Mouse (Mus musculus) spleen, adult 12 weeks (tissue): ENCODE results near the gene Vmn1r222.
"Not testable (repeated sequence)": the region's sequence is repeated elsewhere in the genome, so short reads cannot be mapped to it uniquely, and the experiment has no call there.

ENCODE experiments used
- DNase-seq: peaks from one replicate; pipeline ENCODE4 v3.0.0; 2022; ENCODE audit warnings: low spot score

The Vmn1r222 gene

GRCm38 (mm10) chr13:23235847-23236246 is at the start of gene Vmn1r222:
Gene Vmn1r222, minus strand, starts transcription at chr13:23235947.
- DNase-seq = not testable (repeated sequence)

GRCm38 (mm10) chr13:23285191-23285920 is 49.6 kb upstream of the Vmn1r222 start:
- no peak for DNase-seq

GRCm38 (mm10) chr13:23279992-23280391 is 44.2 kb upstream of the Vmn1r222 start:
- no peak for DNase-seq

GRCm38 (mm10) chr13:23279576-23279975 is 43.8 kb upstream of the Vmn1r222 start:
- DNase-seq = no peak

DNA sequence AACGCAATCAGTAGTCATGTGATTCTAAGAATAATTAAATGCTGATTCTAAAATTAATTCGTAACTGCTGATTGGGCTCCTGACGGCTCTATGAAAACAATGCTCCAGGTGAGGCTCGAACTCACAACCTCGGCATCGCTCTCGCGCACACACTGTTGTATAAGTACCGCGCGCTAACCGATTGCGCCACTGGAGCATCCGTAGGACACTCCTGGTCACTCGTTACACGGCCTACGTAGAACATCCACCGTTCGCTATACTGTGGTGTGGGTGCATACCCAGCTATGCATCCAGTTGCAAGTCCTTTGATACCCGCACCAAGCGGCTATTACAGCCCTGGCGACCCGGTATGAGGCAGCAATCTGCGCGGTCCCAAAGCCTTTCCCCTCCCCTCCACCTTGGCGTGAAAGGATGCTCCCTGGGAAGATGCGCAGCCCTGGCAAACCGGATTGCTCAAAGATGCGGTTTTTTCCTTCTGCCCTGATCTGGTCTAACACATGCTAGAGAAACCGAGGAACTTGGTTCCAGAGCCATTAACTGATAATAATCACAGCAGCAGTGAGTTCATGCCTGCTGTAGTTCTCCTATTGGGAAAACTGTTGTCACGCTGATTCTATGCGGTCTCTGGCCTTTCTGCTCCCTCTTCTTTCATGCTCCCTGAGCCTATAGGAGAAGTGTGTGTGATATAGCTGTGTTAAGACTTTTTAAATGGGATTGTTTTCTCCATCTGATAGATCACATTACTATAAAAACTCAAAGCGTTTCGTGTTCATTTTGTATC is 34.8 kb upstream of the Vmn1r222 start:
- DNase-seq = no peak

- DNase-seq = no peak
Measured at GRCm38 (mm10) chr13:23269681-23270080, 33.9 kb upstream of the Vmn1r222 start.

DNA sequence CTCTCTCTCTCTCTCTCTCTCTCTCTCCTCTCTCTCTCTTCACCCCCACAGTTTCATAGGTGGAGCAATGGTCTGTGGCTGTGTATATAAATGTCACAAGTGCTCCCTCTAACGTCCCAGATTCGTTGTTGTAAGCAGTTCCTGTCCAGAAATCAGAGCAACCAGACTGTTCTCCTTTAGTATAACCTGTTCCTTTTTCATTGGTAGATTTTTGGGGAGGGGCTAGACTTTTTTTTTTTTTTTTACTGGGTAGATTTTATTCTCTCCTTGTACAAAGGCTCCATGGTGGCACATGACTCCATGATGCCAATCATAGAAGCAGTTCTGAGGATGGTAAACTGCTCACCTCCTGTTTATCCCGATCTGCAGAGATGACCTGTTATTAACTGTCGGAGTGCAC is 33.4 kb upstream of the Vmn1r222 start:
- not testable (repeated sequence) for DNase-seq

- DNase-seq = not testable (repeated sequence)
Measured at GRCm38 (mm10) chr13:23268606-23269005, 32.9 kb upstream of the Vmn1r222 start.

DNA sequence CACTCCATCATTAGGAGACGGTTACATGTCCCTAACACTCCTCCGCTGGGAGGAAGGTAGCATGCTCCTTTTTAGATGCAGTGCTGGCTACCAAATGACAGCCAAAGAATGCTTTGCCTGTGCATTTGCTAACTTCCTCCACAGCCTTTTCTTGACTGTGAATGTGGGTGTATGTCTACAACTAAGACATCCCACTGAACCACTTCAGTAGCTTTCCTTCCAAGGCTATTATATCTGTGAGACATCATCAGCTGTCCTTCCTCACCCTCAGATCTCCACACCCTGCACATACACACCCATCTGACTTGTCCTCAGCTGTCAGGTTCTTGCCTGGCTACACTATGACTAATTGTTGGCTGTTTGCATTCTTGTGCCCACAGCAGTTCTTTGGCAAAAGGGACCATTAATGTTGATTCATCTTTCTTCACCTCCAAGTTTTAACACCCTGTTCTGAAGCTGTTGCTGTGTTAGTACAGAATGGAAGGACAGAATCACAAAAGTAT is 22.9 kb upstream of the Vmn1r222 start:
- DNase-seq = no peak

- DNase-seq = not testable (repeated sequence)
Measured at GRCm38 (mm10) chr13:23246834-23247233, 11.1 kb upstream of the Vmn1r222 start, which contains the start of gene Vmn1r223. Gene Vmn1r223, plus strand, starts transcription at chr13:23247134.

- DNase-seq = not testable (repeated sequence)
Measured at GRCm38 (mm10) chr13:23213827-23214226, 21.9 kb downstream of the Vmn1r222 start, which contains the start of gene Vmn1r221. Gene Vmn1r221, plus strand, starts transcription at chr13:23214127.

DNA sequence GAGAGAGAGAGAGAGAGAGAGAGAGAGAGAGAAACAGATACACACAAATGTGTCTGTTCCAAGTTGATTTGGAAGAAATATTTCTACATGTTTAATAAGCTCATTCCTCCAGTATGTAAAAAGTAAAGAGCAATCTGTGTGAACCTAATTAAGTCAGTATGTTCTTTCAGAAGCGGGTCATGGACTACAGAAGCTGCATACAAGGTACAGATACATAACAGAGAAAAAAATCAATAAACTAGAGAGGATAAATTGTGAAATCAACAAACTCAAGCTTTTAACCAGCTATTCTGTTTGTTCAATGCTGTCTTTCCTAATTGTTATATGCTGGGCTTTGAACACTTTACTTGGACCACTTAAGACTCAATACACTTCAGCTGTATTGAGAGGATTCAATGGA is 31.9 kb downstream of the Vmn1r222 start:
- DNase-seq = not testable (repeated sequence)

DNA sequence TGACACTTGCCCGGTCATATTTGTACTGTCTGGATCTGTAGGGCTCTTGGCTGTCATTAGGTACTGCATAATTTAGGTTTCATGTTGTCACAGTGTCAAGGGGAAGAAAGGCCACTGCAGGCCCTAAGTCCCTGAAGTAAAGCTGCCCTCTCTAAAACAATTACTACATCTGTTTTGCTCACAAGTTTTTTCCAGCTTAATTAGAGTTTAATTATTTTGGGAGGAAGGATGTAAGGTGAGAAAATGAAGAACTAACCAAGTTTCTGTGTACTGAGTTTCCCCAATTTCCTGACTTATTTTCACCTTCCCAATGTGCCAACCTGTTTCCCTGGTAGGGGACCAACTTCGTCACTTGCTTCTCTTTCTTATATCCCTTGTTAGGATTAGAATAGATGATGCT is 47.9 kb downstream of the Vmn1r222 start, which contains the start of gene Vmn1r220:
TSS of gene Vmn1r220 (minus strand) at position 101 of the 400 bp plus-strand sequence.
- DNase-seq = no peak
